In genomic region chr4:47449586-47450522, GRCm38 (mm10) we compare ENCODE assay signal across 1 mouse cellular context.
TF ChIP-seq lines count a peak whose summit lies in the region.

No protein-coding gene starts in this region.

TF ChIP-seq in CH12.LX, 34 proteins besides CTCF, POLR2A, EP300 and RAD21:
- TF ChIP-seq TBP (conservative IDR thresholded peaks at IDR 0.05; ENCODE audit: low read depth, low read length) (no peak), PAX5 (IDR thresholded peaks at IDR 0.05; ENCODE audit: low read length) (no peak), ELF1 (IDR thresholded peaks at IDR 0.05; ENCODE audit: low read depth, low read length) (no peak), ZKSCAN1 (IDR thresholded peaks at IDR 0.05; ENCODE audit: borderline replicate concordance, low read depth, low read length) (no peak), MAZ (IDR thresholded peaks at IDR 0.05; ENCODE audit: low read depth, low read length) (no peak), NELFE (IDR thresholded peaks at IDR 0.05; ENCODE audit: low read depth, low read length) (no peak), MEF2A (IDR thresholded peaks at IDR 0.05; ENCODE audit: borderline replicate concordance, low read depth, low read length) (no peak), NRF1 (IDR thresholded peaks at IDR 0.05; ENCODE audit: low read depth, low read length) (no peak), ZC3H11A (IDR thresholded peaks at IDR 0.05; ENCODE audit: low read depth, low read length) (no peak), GABPA (IDR thresholded peaks at IDR 0.05; ENCODE audit: insufficient replicate concordance, low read depth, low read length) (no peak), ZMIZ1 (IDR thresholded peaks at IDR 0.05; ENCODE audit: low read depth, low read length) (no peak), SIN3A (IDR thresholded peaks at IDR 0.05; ENCODE audit: low read length) (no peak), ETS1 (conservative IDR thresholded peaks at IDR 0.05; ENCODE audit: low read depth, low read length) (no peak), BHLHE40 (IDR thresholded peaks at IDR 0.05; ENCODE audit: low read depth, low read length) (no peak), MXI1 (IDR thresholded peaks at IDR 0.05; ENCODE audit: low read depth, low read length) (no peak), KAT2A (IDR thresholded peaks at IDR 0.05; ENCODE audit: insufficient replicate concordance, low read length) (no peak)
